Mouse (Mus musculus): ENCODE data around the gene Fez1. TPM values are rescaled to one million over a fixed set of nuclear protein-coding genes. Genes with fewer than 3 reads are reported as not detected.
A peak's percentile ranks its signal among the peaks of the same experiment; 100 is the strongest.

The Fez1 gene
- polyA plus RNA-seq, 1 experiment from 2014 or later = 186 TPM

GRCm38 (mm10) chr9:36808126-36808785 is 13.4 kb upstream of the Fez1 start:
- Histone ChIP-seq H3K4me1 (no peaks in the 10 kb centered on the region), H3K9me3 (no peaks in the 10 kb centered on the region), H3K27me3 (ENCODE audit: poor library complexity, severe bottlenecking) (no peaks in the 10 kb centered on the region), H3K27ac (no peak overlapping the region), H3K36me3 (replicated peaks) (no peaks in the 10 kb centered on the region), H3K4me3 (no peak overlapping the region)
- 93% methylated on average over 5 of the region's 5 CpGs for WGBS
- no peak for DNase-seq (ENCODE audit: extremely low spot score, low spot score)

DNA sequence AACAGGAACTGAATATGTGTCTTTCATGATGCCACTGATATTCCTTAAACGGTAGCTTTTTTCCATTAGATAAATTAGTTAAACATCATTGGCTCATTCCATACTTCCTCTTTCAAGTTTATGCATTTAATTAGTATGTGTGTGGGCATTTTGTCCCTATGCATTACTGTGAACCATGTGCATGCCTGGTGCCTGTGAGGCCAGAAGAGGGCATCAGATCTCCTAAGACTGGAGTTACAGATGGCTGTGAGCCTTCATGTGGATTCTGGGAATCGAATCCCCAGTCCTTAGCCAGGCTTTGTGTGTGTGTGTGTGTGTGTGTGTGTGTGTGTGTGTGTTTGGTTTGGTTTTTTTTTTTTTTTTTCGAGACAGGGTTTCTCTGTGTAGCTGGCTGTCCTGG is 7.2 kb upstream of the Fez1 start:
- Histone ChIP-seq H3K4me3 (no peak overlapping the region), H3K36me3 (replicated peaks) (no peaks in the 10 kb centered on the region), H3K9me3 (no peaks in the 10 kb centered on the region), H3K4me1 (peaks cover 6% of the 10 kb centered on the region; the same call in 1 of the 2 replicates), H3K27me3 (ENCODE audit: poor library complexity, severe bottlenecking) (no peaks in the 10 kb centered on the region), H3K27ac (no peak overlapping the region)
- DNase-seq (ENCODE audit: extremely low spot score, low spot score) = no peak
- 83% methylated on average over 3 of the region's 3 CpGs for WGBS

DNA sequence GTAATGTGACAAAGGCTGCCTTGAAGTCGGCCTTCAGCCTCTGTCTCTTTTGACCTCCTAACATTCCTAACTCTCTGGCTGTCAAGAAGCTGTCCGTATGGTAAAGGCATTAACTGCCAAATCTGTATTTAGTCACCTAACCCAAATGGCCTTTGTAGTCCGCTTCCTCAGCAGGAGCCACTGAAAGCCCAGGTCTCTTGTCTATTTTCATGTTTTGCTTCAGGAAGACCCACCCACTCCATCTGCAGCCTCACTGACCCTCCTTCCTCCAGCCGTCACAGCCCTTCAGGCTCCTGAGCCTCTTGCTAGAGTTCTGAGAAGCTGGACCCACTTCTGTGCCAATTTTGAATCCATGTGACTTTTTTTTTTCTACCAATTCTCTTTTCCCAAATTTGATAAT is 2.8 kb upstream of the Fez1 start:
- H3K4me1 ChIP-seq = peaks cover 30% of the 10 kb centered on the region
- no peaks in the 10 kb centered on the region for H3K36me3 ChIP-seq (replicated peaks)
- peak overlapping the region; percentile 44; the same call in 1 of the 2 replicates for H3K27ac ChIP-seq
- no peak overlapping the region for H3K4me3 ChIP-seq
- no peaks in the 10 kb centered on the region for H3K27me3 ChIP-seq (ENCODE audit: poor library complexity, severe bottlenecking)
- no peaks in the 10 kb centered on the region for H3K9me3 ChIP-seq
- no peak for DNase-seq (ENCODE audit: extremely low spot score, low spot score)
- WGBS = 67% methylated on average over 4 of the region's 4 CpGs

- DNase-seq (ENCODE audit: extremely low spot score, low spot score) = no peak
- Histone ChIP-seq H3K27ac (peak overlapping the region; percentile 94), H3K27me3 (ENCODE audit: poor library complexity, severe bottlenecking) (no peaks in the 10 kb centered on the region), H3K4me3 (peak overlapping the region; percentile 46), H3K36me3 (replicated peaks) (no peaks in the 10 kb centered on the region), H3K4me1 (peaks cover 30% of the 10 kb centered on the region), H3K9me3 (no peaks in the 10 kb centered on the region)
- 34% methylated on average over 9 of the region's 9 CpGs for WGBS
Observed at GRCm38 (mm10) chr9:36820969-36821643, 558 bp upstream of the Fez1 start.

DNA sequence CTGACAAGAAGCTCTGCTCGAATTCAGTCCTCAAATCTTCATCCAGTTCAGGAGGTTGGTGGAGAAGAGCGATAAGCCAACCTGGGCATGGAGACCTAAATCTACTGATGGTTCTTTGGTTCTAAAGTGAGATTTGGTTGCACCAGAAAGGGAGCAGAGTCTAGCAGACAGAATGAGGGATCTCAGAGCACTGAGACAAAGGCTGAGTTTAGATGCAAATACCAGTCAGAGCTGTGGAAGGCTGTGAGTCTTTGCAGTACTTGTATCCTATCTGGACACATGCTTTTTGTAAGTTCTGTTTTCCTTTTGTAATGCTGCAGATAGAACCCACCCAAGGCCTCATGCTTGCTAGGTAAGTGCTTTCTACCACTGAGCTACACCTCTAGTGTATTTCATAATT is 360 bp downstream of the Fez1 start:
- Histone ChIP-seq H3K4me1 (peaks cover 30% of the 10 kb centered on the region), H3K9me3 (no peaks in the 10 kb centered on the region), H3K27me3 (ENCODE audit: poor library complexity, severe bottlenecking) (no peaks in the 10 kb centered on the region), H3K4me3 (peak overlapping the region; percentile 46), H3K36me3 (replicated peaks) (no peaks in the 10 kb centered on the region), H3K27ac (peak overlapping the region; percentile 94)
- DNase-seq (ENCODE audit: extremely low spot score, low spot score) = no peak
- 18% methylated on average over 2 of the region's 2 CpGs for WGBS

DNA sequence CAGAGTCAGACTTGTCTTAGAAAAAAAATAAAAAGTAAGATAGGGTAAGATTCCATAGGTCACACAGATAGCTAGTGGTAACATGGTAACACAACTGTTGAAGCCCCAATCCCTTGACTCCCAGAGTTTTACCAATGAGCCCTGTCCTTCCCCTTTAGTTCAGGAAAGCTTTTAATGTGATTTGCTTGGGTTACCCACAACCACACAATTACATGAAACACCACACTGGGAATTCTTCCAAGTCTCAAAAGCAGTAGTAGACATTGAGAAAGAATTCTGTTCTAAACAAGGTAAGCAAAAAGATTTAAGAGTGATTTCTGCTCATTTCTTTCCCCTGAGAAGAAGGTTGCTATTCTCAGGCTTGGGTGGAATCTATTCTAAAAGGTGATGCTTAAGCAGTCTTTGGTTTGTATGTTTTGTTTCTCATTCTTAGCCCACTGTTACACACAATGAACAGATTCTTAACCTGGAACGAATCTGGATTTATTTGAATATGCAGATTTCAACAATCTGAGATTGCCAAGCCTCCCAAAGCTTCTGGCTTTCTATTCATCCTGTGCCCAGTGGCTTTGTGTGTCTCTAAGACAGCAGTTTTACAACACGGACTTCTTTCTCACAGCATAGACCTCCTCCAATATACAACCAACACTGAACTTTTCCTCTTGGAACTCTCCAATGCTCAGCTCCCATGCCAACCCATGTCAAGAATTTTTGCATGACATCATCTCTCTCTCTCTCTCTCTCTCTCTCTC is 5.1 kb downstream of the Fez1 start:
- H3K36me3 ChIP-seq (replicated peaks) = no peaks in the 10 kb centered on the region
- no peaks in the 10 kb centered on the region for H3K27me3 ChIP-seq (ENCODE audit: poor library complexity, severe bottlenecking)
- no peak overlapping the region for H3K4me3 ChIP-seq
- no peak for DNase-seq (ENCODE audit: extremely low spot score, low spot score)
- 68% methylated on average over 2 of the region's 2 CpGs for WGBS
- H3K27ac ChIP-seq = no peak overlapping the region
- no peaks in the 10 kb centered on the region for H3K9me3 ChIP-seq
- H3K4me1 ChIP-seq = peaks cover 20% of the 10 kb centered on the region

- DNase-seq (ENCODE audit: extremely low spot score, low spot score) = no peak
- H3K27ac ChIP-seq = no peak overlapping the region
- H3K27me3 ChIP-seq (ENCODE audit: poor library complexity, severe bottlenecking) = 0 out of 2 replicates have a peak, but pooled peaks cover 12% of the 10 kb centered on the region
- no peak overlapping the region for H3K4me3 ChIP-seq
- peaks cover 36% of the 10 kb centered on the region for H3K4me1 ChIP-seq
- no peaks in the 10 kb centered on the region for H3K9me3 ChIP-seq
- 79% methylated on average over 6 of the region's 6 CpGs for WGBS
- H3K36me3 ChIP-seq (replicated peaks) = peaks cover 13% of the 10 kb centered on the region
Observed at GRCm38 (mm10) chr9:36831401-36831800, 9.7 kb downstream of the Fez1 start.

GRCm38 (mm10) chr9:36832529-36832928 is 10.9 kb downstream of the Fez1 start:
- Histone ChIP-seq H3K27ac (peak overlapping the region; percentile 93), H3K4me3 (peak overlapping the region; percentile 66), H3K4me1 (peaks cover 36% of the 10 kb centered on the region), H3K36me3 (replicated peaks) (peaks cover 19% of the 10 kb centered on the region), H3K27me3 (ENCODE audit: poor library complexity, severe bottlenecking) (0 out of 2 replicates have a peak, but pooled peaks cover 12% of the 10 kb centered on the region), H3K9me3 (no peaks in the 10 kb centered on the region; the same call in 1 of the 2 replicates)
- DNase-seq (ENCODE audit: extremely low spot score, low spot score) = peak; percentile 81
- WGBS = under 1% methylated on average over 32 of the region's 32 CpGs

GRCm38 (mm10) chr9:36833043-36833881 is 11.6 kb downstream of the Fez1 start:
- H3K27ac ChIP-seq = peak overlapping the region; percentile 93
- DNase-seq (ENCODE audit: extremely low spot score, low spot score) = peak; percentile 57
- peak overlapping the region; percentile 66 for H3K4me3 ChIP-seq
- H3K9me3 ChIP-seq = no peaks in the 10 kb centered on the region; the same call in 1 of the 2 replicates
- H3K4me1 ChIP-seq = peaks cover 36% of the 10 kb centered on the region
- H3K36me3 ChIP-seq (replicated peaks) = peaks cover 19% of the 10 kb centered on the region
- H3K27me3 ChIP-seq (ENCODE audit: poor library complexity, severe bottlenecking) = 0 out of 2 replicates have a peak, but pooled peaks cover 12% of the 10 kb centered on the region
- 1% methylated on average over 31 of the region's 31 CpGs for WGBS

DNA sequence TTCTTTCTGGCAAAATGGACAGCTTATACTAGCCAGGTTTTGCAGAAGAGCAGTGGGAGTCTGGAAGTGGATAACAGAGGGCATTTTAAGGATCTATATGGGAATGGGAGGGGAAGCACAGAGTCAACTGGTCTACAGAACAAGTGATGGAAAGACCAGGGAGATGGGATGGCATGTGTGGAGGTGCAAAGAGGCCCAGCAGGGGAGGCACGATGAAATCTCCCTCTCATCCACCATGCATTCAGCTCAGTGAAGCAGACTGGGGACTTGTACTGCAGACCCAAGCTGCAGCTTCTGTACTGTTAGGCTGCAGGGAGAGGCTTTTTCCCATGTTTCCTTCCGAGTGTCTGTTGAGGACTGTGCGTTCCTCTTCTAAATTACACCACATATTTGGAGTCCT is 12.2 kb downstream of the Fez1 start:
- Histone ChIP-seq H3K27ac (peak overlapping the region; percentile 93), H3K36me3 (replicated peaks) (peaks cover 19% of the 10 kb centered on the region), H3K27me3 (ENCODE audit: poor library complexity, severe bottlenecking) (0 out of 2 replicates have a peak, but pooled peaks cover 12% of the 10 kb centered on the region), H3K4me1 (peaks cover 36% of the 10 kb centered on the region), H3K9me3 (no peaks in the 10 kb centered on the region; the same call in 1 of the 2 replicates), H3K4me3 (peak overlapping the region; percentile 66)
- no peak for DNase-seq (ENCODE audit: extremely low spot score, low spot score)
- 44% methylated on average over 3 of the region's 3 CpGs for WGBS

GRCm38 (mm10) chr9:36846346-36846745 is 24.7 kb downstream of the Fez1 start:
- DNase-seq (ENCODE audit: extremely low spot score, low spot score) = no peak
- peaks cover 85% of the 10 kb centered on the region for H3K36me3 ChIP-seq (replicated peaks)

DNA sequence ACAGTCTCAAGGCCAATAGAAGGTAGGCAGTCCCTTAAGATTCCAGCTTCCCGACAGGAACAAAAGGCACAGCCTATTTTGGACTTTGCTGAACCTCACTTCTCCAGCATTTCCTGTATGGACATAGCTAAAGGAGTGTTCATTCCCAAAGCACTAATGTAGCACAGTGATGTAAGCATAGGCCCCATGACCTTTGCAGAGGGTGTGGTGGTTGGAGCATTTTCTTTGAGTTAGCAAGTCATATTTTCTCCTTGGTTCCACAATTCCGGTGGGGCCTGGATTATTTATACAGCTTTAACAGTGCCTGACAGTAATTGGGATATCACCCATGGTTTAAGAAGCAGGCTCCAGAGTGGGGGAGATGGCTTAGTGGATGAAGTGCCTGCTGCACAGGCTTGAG is 27.0 kb downstream of the Fez1 start:
- Histone ChIP-seq H3K4me3 (no peak overlapping the region), H3K27me3 (ENCODE audit: poor library complexity, severe bottlenecking) (no peaks in the 10 kb centered on the region), H3K36me3 (replicated peaks) (peaks cover 90% of the 10 kb centered on the region), H3K4me1 (0 out of 2 replicates have a peak, but pooled peaks cover 3% of the 10 kb centered on the region), H3K9me3 (no peaks in the 10 kb centered on the region), H3K27ac (no peak overlapping the region)
- 86% methylated on average over 2 of the region's 2 CpGs for WGBS
- no peak for DNase-seq (ENCODE audit: extremely low spot score, low spot score)

More at GRCm38 (mm10) chr9:36846346-36846745, 24.7 kb downstream of the Fez1 start:
- WGBS = 25% methylated on average over 4 of the region's 4 CpGs
- Histone ChIP-seq H3K27me3 (ENCODE audit: poor library complexity, severe bottlenecking) (no peaks in the 10 kb centered on the region), H3K9me3 (no peaks in the 10 kb centered on the region), H3K4me3 (no peak overlapping the region), H3K4me1 (0 out of 2 replicates have a peak, but pooled peaks cover 3% of the 10 kb centered on the region), H3K27ac (no peak overlapping the region)

All from forebrain, embryonic 10.5 days (tissue).